Mouse (Mus musculus): ENCODE results near the gene Rpl23.

The Rpl23 gene

DNA sequence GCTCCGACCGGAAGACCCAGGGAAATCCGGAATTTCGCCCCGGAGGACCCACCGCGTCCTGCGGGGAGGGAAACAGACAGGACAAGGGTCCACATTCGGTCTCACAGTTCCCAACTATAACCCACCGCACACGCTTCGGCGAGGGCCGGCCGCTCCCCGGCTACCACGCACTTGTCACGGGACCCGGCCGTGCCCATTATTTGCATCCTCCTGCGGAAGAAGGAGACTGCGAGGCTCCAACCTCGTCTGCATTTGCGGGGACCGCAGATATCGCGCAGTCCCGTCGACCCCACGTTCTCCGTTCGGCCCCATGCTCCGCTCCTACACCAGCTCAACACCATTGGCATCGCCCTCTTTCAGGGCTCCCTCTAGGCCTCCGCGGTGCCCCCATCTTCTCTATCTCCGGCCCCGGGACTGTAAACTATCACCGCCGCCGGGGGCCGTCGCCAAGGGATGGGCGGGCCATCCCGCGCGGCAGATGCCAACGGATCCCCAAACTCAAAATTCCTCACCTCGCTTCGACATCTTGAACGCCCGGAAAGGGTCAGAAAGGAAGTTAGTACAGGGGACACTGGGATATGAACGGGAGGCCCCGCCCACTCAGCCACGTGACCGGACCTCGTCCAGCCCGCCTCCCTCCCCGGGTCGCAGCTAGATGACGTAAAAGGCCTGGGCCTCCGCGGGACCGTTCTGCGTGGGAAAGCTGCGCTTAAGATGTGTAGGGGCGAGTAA is at the start of gene Rpl23:
Gene Rpl23, minus strand, starts transcription at position 606 of the 732 bp plus-strand sequence.
- peak; percentile 99 for DNase-seq (ENCODE audit: low spot score)

DNA sequence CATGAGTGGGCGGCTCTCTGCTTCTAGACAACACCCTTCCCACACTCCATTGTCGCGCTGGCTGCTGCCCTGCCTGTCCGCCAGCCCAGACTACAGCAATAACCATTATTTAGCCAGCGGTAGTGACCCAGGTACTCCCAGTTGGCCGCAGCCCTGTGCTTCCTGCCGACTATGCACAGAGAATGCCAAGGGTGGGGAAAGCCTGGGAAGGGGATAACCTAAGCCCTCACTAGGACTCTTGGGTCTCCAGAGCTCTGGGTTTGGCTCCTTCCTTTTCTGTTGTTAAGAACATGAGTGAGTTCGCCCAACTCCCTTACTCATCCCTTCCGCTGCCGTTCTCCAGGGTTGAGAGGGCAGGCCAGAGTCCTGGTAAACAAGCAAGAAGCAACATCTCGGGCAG is 49.8 kb upstream of the Rpl23 start:
- no peak for DNase-seq (ENCODE audit: low spot score)

DNA sequence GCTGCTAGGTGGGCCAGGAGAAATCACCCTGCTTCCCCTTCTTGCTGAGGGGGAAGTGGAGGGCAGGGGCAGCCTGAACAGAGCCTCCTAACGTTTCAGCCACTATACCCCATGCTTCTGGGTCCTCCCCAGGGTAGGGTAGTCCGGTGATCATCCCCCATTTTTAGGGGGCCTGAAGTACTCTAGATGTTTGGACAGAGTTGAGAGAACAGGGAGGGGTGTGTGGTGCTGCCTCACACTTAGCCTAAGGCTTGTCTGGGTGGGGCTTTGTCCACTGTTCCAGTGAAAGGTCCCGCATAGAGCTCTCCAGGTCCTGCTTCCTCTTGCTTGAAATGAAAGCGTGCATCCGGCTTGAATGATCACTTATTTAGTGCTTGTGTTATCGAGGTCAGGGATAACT is 48.3 kb upstream of the Rpl23 start:
- no peak for DNase-seq (ENCODE audit: low spot score)

DNA sequence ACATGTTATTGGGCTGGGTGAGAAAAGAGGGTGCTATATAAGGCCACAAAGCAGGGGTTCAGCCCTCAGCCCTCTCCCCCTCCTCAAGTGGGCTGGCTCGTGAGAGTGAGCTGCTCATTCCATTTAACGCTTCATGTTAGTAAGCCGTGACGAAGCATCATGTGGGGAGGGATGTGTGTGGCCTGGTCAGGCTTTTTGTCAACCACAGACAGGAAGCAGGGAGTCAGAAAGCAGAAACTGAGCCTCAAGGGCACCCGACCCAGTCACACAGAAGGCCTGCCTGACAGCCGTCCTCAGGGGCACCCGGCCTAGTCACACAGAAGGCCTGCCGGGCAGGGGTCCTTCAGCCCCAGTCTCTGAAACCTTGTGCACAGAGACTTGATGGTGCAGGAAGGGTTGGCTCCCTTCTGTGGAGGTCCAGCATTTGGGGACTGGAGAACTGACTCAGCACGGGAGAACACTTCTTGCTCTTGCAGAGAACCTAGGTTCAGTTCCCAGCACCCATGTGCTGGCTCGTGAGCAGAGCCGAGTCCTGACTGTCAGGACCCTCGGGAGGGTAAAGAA is 47.8 kb upstream of the Rpl23 start:
- no peak for DNase-seq (ENCODE audit: low spot score)

DNA sequence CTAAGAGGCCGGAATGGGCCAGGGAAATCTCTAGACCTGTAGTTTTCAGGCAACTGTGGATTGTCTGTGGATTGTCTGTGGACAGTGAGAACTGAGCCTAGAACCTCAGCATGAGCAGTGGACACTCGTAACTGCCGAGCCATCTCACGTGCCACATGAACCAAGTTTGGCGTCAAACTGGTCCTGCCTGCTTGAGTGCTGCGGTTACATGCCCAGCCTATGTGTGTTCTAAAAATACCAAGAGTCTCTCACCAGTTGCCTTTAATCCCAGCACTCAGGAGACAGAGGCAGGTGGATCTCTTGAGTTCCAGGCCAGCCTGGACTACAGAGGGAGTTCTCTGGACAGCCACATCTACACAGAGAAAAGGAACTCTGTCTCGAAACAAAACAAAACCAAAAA is 47.1 kb upstream of the Rpl23 start:
- DNase-seq (ENCODE audit: low spot score) = no peak

DNA sequence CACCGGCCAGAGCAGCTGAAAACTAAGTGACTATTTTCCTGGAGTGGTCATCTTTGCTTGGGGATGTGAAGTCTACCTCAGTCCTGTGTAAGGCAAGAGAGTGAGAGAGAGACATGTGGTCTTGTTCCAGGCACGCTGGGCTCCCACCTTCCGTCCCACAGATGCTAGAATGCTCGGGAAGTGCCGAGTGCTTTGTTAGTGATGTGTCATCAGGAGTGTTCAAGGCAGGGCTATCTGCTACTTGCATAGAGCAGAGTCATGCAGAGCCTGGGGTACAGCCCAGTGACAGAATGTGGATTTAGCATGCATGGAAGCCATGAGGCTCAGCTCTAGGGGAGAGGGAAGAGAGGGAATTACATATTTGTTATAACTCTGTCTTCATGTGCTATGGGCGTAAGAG is 45.4 kb upstream of the Rpl23 start:
- no peak for DNase-seq (ENCODE audit: low spot score)

DNA sequence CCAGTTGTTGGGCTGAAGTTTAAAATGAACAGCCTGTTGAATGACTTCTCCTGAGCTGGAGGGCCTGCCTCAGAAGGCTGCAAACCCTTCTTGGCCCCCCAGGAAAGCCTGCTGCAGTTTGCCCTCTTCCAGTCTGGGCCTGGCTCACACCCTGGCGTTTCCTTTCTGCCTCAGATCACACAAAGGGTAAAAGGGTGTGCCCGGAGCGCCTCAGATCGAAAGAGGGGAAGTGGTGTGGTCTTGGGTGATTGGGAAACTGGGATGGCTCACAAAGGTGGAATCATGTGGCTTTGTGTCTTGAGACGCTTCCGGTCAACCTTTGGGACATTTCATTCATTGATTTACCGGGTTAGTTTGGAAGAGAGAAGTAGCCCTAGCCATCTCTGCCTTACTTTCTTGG is 44.2 kb upstream of the Rpl23 start:
- DNase-seq (ENCODE audit: low spot score) = no peak

DNA sequence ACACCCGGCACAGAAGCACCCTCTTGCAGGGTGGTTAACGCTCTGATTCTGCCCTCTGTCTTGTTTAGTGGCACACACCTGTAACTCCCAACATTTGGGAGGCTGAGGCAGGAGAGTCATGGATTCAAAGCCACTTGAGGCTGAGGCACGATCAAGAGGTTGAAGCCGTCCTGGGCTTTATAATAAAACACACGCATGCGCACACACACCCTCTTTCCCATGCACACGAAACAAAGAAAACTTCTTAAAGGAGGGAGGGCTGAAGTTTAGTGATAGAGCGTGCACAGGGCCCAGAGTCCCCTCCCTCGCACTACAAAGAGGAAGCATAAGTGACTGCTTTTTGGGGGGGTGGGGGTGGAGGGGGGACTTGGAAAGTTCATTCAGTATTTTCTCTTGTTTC is 43.7 kb upstream of the Rpl23 start:
- DNase-seq (ENCODE audit: low spot score) = no peak

DNA sequence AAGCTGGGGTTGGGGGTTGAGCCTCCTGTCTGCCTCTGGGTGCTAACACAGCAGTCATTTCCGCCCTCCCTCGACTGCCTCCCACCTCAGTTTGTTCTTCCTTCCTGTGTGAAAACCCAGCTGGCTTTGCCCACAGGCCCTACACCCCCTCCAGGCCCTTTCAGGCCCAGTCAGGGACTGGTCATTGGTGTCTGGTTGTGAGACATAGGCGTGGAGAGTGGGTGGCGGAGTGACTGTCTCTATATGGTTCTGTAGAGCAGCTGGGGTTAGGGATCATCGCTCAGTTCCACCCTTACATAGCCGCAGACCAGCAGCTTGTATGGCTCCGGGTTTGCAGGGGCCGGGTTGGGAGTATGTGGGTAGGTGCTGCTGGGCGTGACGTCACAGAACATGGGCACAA is 43.1 kb upstream of the Rpl23 start:
- no peak for DNase-seq (ENCODE audit: low spot score)

DNA sequence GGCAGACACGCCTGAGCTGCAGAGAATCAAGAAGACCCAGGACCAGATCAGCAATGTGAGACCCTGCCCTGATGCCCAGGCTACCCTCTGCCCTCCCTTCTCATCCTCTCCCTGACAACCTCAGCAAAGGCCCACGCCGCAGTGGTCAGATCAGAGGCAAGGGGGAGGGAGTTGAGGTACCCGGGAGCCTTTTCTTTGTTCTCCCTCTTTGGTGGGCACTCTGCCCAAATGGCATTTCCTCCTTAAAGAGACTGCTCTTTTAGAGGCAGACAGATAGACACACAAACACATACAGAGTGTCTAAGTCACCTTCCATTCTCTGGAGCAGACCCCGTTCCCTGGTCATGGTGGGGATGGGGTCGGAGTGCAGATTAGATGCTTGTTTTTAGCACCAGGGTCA is 42.7 kb upstream of the Rpl23 start:
- no peak for DNase-seq (ENCODE audit: low spot score)

DNA sequence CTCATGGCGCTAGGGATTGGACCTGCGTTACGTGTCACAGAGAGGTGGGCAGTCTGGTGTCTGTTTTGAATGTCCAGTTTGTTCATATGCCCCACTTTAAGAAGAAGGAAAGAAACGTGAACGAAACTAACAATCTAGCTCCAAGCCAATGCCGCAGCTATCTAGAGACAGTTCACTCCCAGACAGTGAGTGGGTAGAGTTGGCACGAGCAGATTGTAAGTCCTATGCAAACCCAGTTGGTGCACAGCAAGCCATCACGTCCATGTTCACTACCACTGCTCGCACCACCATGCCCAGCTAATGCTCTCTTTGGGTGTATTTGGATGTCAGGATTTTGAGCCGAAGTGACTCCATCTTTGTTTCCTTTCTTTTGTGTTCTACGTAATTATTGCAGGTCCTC is 41.9 kb upstream of the Rpl23 start:
- no peak for DNase-seq (ENCODE audit: low spot score)

DNA sequence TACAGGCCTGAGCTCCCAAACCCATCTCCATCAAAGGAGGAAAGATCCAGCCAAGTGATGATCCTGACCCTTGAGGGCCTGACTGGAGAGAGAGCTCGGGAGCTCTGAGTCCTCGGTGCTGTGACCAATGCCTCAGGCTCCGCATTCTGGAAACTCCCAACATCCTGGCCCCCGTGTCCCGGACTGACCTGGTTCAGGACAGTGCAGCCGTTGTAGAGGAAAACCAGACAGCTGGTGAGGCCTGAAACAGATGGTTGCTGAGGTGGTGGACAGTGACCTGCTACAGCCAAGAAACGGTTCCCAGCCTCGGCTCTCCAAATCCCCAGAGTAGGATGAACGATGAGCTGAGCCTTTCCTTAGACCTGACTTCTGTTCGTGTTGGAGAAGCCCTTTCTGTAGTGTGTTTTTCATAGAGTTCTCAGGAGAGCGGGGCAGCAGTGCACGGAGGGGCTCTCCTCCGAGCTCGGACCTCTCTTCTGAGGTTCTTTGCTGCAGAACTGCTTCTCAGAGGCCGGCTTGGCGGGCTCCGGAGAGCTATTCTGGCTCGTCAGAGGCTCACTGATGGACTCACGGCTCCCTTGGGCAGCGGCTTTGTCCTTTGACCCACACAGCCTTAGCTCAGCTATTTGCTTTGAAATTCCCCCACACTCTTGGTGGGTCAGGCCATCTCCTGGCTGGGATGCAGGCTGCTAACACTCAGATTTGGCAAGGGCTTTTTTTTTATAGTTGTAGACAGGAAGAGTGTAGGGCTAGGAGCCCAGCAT is 40.8 kb upstream of the Rpl23 start:
- no peak for DNase-seq (ENCODE audit: low spot score)

DNA sequence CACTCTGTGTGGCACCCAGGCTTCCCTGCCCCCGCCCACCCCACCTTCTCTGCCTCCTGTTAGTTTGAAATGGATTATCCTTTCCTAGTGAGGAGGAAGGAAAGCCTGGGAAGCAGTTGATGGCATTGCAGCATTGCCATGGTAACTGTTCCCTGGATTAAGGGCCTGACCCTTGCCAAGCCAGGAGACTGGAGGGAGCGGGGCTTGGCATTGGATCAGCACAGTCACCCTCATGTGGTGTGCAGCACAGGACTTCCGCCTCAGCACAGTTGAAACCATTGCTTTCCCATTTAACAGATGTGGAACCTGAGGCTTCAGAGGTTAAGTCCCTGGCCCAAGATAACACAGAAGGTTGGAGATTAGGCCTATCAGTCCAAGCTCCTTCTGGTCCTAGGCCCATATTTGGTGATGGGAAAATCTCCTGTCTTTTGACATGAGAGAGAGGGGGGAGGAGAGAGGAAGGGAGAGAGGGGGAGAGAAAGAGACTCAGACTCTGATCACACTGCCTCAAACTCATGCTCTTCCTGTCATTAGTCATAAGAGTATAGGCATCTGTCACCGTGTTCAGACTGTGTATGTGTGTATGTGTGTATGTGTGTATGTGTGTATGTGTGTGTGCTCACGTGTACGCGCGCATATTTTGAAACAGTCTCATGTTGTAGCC is 39.3 kb upstream of the Rpl23 start:
- DNase-seq (ENCODE audit: low spot score) = no peak

DNA sequence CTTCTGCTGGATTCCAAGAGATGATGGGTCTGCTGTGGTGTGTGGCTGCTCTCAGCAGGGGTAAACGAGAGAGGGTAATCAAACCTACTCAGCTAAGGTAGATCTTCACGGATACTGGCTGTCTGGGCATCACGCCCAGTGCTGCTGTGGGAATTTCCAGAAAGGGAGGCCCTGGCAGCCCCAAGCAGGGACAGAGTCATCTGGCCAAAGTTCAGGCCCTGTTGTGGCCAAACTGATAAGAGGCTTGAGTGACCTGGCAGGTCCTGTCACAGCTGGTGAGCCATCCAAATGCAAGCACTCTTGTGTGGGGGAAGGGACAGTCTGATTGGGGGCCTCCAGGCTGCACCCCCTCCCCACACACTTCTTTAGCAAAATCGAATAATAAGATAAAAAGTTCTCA is 38.6 kb upstream of the Rpl23 start:
- DNase-seq (ENCODE audit: low spot score) = peak; percentile 63

DNA sequence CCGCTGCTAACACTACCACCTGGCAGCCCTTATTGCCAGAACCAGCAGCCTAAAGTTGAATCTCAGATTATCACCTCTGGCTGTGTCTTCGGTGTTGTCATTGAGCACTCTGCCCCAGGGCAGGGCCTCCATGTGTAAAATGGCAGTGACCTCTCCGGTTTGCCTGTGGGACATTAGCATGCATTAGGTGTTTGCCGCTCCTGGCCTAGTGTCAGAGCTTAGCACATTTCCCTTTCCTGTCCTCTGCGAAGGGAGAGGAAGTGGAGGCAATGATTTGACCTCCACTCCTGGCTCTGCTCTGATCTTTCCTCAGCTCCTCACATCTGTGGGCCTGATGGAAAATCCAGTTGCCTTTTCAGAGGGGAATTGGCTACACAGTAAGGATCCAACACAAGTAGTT is 37.7 kb upstream of the Rpl23 start:
- DNase-seq (ENCODE audit: low spot score) = no peak

DNA sequence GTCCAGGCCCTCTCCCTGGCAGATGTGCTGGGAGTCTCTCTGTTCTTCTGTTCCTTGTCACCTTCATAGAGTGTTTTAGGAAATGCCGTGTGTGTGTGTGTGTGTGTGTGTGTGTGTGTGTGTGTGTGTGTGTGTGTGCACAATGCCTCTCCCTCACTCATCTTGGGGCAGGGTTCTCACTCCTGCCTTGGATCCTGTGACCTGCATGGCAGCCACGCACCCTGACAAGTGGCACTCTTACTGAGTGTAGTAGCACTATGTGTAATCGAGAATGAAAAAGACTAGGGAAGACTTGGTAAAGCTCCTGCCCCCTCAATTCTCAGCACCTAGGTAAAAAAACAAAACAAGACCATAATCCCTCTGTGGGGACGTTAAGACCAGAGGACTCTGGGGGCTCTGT is 36.9 kb upstream of the Rpl23 start:
- no peak for DNase-seq (ENCODE audit: low spot score)

DNA sequence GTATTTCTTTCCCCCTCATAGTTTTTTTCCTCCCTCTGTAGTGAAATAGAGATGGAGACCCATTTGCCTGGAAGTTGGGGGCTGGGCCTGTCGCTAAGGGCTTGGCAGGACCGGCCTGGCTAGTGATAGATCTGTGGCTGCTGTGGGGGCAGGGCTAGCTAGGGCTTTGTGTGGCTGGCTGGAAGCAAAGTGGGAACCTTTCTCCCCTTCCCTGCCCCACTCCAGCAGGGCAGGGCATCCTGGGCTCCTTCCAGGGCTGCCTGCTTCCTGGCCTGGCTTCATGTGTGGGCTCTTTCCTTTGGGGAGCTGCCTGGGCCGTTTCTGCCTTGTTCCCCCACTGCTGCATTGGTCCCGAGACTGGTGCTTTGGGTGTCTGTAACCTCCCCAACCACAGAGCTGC is 36.3 kb upstream of the Rpl23 start:
- peak; percentile 48 for DNase-seq (ENCODE audit: low spot score)

DNA sequence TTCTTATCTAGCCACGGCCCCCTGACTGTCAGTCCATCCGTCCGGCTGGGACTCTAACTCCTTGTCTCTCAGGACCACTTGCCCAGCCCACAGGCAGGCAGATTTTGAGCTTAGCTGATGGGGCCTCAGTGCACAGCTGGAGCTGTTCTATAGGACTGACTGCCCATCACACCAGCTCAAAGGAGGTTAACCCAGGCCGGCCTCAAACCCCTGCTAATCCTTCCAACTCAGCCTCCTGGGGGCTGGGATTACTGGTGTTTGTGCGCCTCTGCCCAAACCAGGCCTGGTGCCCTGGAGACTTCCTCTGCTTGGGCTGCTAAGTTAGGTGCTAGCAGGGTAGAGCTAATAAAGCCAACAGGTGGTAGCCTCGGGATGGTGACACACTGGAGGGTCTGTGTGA is 35.8 kb upstream of the Rpl23 start:
- no peak for DNase-seq (ENCODE audit: low spot score)

DNA sequence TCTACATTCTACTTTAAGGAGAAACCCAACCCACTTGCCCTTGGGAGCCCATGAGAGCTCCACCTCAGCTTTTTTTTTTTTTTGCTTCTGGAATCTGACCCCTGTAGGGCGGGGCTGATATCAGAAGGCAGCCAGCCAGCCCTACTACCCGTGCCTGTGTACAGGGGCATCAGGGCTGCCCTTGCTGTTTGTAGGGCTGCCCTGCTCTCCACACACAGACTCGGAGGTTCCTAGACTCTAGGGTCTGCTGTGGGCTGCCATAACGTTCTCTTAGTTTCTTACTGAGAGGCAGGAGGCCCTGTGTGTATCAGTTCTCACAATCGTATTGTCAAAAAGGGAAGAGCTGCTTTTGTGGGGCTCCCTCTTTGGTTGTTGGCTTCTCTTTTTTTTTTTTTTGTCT is 35.1 kb upstream of the Rpl23 start:
- no peak for DNase-seq (ENCODE audit: low spot score)

DNA sequence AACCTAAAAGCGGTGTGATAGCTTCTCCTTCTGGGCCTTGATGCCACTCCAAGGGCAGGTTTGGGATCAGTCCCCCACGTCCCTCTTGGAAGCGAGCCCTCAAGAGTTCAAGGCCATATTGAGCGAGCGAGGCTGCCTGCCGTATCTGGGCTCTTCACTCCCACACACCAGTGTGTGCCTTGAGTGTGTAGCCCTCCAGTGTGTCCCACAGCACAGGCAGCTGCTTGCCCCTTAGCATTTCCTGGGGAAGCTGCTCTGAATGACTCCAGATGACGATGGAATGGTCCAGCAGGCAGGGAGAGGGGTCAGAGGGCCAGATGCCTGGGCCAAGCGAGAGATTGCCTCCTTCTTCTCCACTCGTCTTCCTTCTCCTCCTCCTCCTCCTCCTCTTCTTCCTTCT is 34.7 kb upstream of the Rpl23 start:
- no peak for DNase-seq (ENCODE audit: low spot score)

DNA sequence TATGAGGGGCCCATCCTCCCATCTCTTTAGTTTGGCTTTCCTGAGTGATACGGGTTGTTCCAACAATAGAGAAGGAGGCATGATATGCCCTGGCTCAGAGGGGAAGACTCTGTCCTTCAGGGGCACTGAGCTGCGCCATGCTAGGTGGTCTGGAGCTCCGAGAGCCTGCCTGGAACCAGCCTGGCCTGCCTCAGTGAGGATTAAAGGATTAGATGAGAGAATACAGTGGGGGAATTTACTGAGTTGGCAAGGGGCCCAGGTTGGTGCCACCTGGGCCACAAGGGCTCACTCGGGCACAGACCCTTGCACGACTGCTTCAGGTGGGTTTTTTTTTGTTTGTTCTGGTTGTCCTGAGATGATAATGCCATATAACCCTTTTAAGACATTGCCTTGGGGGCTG is 33.9 kb upstream of the Rpl23 start:
- DNase-seq (ENCODE audit: low spot score) = no peak

DNA sequence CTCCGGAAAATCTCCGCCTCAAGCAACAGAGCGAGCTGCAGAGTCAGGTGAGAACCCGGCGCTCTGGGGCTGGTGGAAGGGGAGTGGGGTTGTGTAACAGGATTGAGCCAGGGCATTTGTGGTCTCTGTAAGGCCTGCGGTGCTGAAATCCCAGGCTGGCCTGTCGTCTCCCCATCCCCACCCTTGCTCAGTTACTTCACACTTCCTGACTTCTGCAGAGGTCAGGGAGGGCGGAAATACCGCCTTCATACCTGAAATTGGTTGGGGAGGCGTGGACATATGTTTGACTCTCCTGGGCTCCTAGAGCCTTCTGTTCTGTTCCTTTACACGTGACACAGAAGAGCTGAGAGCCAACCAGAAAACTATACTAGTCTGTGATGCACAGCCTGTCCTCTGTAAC is 33.5 kb upstream of the Rpl23 start:
- no peak for DNase-seq (ENCODE audit: low spot score)
